ENCODE assay signal across 8 mouse cellular contexts in genomic region chr17:24168590-24169277, GRCm38 (mm10). TPM values are rescaled to one million over a fixed set of nuclear protein-coding genes. Genes with fewer than 3 reads are reported as not detected.
DNase-seq lines count a peak whose midpoint lies in the region; ATAC-seq and TF ChIP-seq lines count a peak whose summit lies in the region.

No protein-coding gene starts in this region.

- peak; percentile 59 for ATAC-seq in intestine, embryonic 14.5 days (replicated peaks; ENCODE audit: low FRiP score, low TSS enrichment, low read depth)
- peak; percentile 59; the same call in 1 of the 2 replicates for ATAC-seq in limb, embryonic 11.5 days (ENCODE audit: insufficient number of reproducible peaks, low FRiP score, low TSS enrichment, low read depth)
- peak; percentile 64 for ATAC-seq in midbrain, embryonic 12.5 days (ENCODE audit: low FRiP score, low read depth)

- peaks cover 31% of the 10 kb centered on the region for H3K36me3 ChIP-seq in intestine, embryonic 14.5 days (ENCODE audit: control insufficient read depth, insufficient read depth, low read length)
- peaks cover 11% of the 10 kb centered on the region; the same call in 1 of the 2 replicates for H3K36me3 ChIP-seq in limb, embryonic 11.5 days (ENCODE audit: control insufficient read depth, insufficient read depth, low read length)
- peaks cover 20% of the 10 kb centered on the region for H3K36me3 ChIP-seq in midbrain, embryonic 12.5 days
- peaks cover 1% of the 10 kb centered on the region; the same call in 1 of the 2 replicates for H3K36me3 ChIP-seq in spleen, adult 2 months (ENCODE audit: control insufficient read depth, insufficient read depth, low read length)

- intact Hi-C loops in gastrocnemius, postnatal 14 days (cut with DNase I; ENCODE audit: low total_unique reads) = no loop called here

- peak overlapping the region; percentile 84 for H3K9ac ChIP-seq in intestine, embryonic 14.5 days (ENCODE audit: low read length)
- H3K9ac ChIP-seq in limb, embryonic 11.5 days (ENCODE audit: low read length) = peak overlapping the region; percentile 95
- peak overlapping the region; percentile 94 for H3K9ac ChIP-seq in midbrain, embryonic 12.5 days (replicated peaks)

- no peaks in the 10 kb centered on the region for H3K27me3 ChIP-seq in intestine, embryonic 14.5 days (replicated peaks; ENCODE audit: control insufficient read depth, insufficient read depth, low read length)
- no peaks in the 10 kb centered on the region for H3K27me3 ChIP-seq in limb, embryonic 11.5 days (ENCODE audit: control insufficient read depth, insufficient read depth, low read length)
- H3K27me3 ChIP-seq in midbrain, embryonic 12.5 days = no peaks in the 10 kb centered on the region
- no peaks in the 10 kb centered on the region for H3K27me3 ChIP-seq in spleen, adult 2 months (ENCODE audit: control insufficient read depth, insufficient read depth, low read length)

- H3K4me1 ChIP-seq in intestine, embryonic 14.5 days (replicated peaks; ENCODE audit: control insufficient read depth, insufficient read depth, low read length) = peaks cover 13% of the 10 kb centered on the region
- peaks cover 11% of the 10 kb centered on the region for H3K4me1 ChIP-seq in limb, embryonic 11.5 days (ENCODE audit: control insufficient read depth, insufficient read depth, low read length)
- H3K4me1 ChIP-seq in midbrain, embryonic 12.5 days = peaks cover 23% of the 10 kb centered on the region
- H3K4me1 ChIP-seq in spleen, adult 2 months (ENCODE audit: control insufficient read depth, insufficient read depth, insufficient read length) = peaks cover 6% of the 10 kb centered on the region; the same call in 1 of the 2 replicates

- H3K9me3 ChIP-seq in intestine, embryonic 14.5 days (ENCODE audit: control insufficient read depth, low read length) = no peaks in the 10 kb centered on the region
- no peaks in the 10 kb centered on the region for H3K9me3 ChIP-seq in limb, embryonic 11.5 days (ENCODE audit: control insufficient read depth, low read length)
- H3K9me3 ChIP-seq in midbrain, embryonic 12.5 days = no peaks in the 10 kb centered on the region

- TF ChIP-seq POLR2A in spleen, adult 2 months (IDR thresholded peaks at IDR 0.05; ENCODE audit: low read depth, low read length) = no peak

- H3K27ac ChIP-seq in intestine, embryonic 14.5 days (ENCODE audit: low read depth) = peak overlapping the region; percentile 94
- peak overlapping the region; percentile 93 for H3K27ac ChIP-seq in limb, embryonic 11.5 days (replicated peaks; ENCODE audit: low read depth, low read length)
- peak overlapping the region; percentile 97 for H3K27ac ChIP-seq in midbrain, embryonic 12.5 days (replicated peaks)
- H3K27ac ChIP-seq in spleen, adult 2 months (ENCODE audit: insufficient read depth, low read length) = peak overlapping the region; percentile 98

- WGBS in intestine, embryonic 14.5 days = under 1% methylated on average over 38 of the region's 41 CpGs
- under 1% methylated on average over 41 of the region's 41 CpGs for WGBS in limb, embryonic 11.5 days
- under 1% methylated on average over 37 of the region's 41 CpGs for WGBS in midbrain, embryonic 12.5 days
- WGBS in spleen, adult 2 months = under 1% methylated on average over 40 of the region's 41 CpGs

- H3K4me2 ChIP-seq in intestine, embryonic 14.5 days (ENCODE audit: low read length) = peak overlapping the region; percentile 88
- peak overlapping the region; percentile 86 for H3K4me2 ChIP-seq in limb, embryonic 11.5 days (ENCODE audit: low read depth, severe bottlenecking)
- peak overlapping the region; percentile 89 for H3K4me2 ChIP-seq in midbrain, embryonic 12.5 days (replicated peaks)

- H3K4me3 ChIP-seq in intestine, embryonic 14.5 days (ENCODE audit: low read depth, low read length) = peak overlapping the region; percentile 74
- peak overlapping the region; percentile 91 for H3K4me3 ChIP-seq in limb, embryonic 11.5 days (ENCODE audit: low read depth, low read length)
- H3K4me3 ChIP-seq in midbrain, embryonic 12.5 days = peak overlapping the region; percentile 95
- H3K4me3 ChIP-seq in spleen, adult 2 months (ENCODE audit: extremely low read depth, insufficient read depth, insufficient read length) = peak overlapping the region; percentile 80

- DNase-seq in urinary bladder, adult 18-20 months (ENCODE audit: low spot score in 2 of 2) = peak; percentile 40 to 53
- DNase-seq in urinary bladder, adult 2 months (ENCODE audit: low spot score) = no peak
- peak; percentile 67 for DNase-seq in embryo, embryonic 10.5 days (ENCODE audit: low spot score)
- DNase-seq in gastrocnemius, postnatal 14 days = peak; percentile 49
- DNase-seq in intestine, embryonic 14.5 days (ENCODE audit: low spot score) = peak; percentile 89
- DNase-seq in limb, embryonic 11.5 days (ENCODE audit: low spot score) = peak; percentile 78
- DNase-seq in spleen, adult 2 months (ENCODE audit: low read depth in 1 of 2, low spot score in 2 of 2) = peak; percentile 56 to 73

- TF ChIP-seq CTCF in spleen, adult 2 months (IDR thresholded peaks at IDR 0.05; ENCODE audit: extremely low read depth, insufficient read depth, insufficient read length, insufficient replicate concordance) = no peak

RNA-seq across cellular contexts. Expression of gene Atp6v0c, which starts 0.8 kb away (rescaled TPM):
- polyA plus RNA-seq in urinary bladder, adult 2 months (2012; rRNA removed) = 460 and 497 TPM in 2 replicates
- total RNA-seq in gastrocnemius, postnatal 14 days (2021) = 100 to 1,000 TPM; 167 to 178 TPM
- polyA plus RNA-seq in intestine, embryonic 14.5 days (2014; fragmentation: Nextera tagmentation; extraction: Ambion mirVana) = 556 and 564 TPM in 2 replicates
- polyA plus RNA-seq in limb, embryonic 11.5 days (2014; fragmentation: Nextera tagmentation; extraction: Ambion mirVana) = 391 and 434 TPM in 2 replicates
- polyA plus RNA-seq in midbrain, embryonic 12.5 days (2016; fragmentation: Nextera tagmentation; extraction: Ambion mirVana) = 512 and 518 TPM in 2 replicates
- polyA plus RNA-seq in spleen, adult 2 months (2012; rRNA removed) = 481 and 571 TPM in 2 replicates

RNA-seq across cellular contexts. Expression of gene Amdhd2, which starts 5.2 kb away (rescaled TPM):
- polyA plus RNA-seq in urinary bladder, adult 2 months (2012; rRNA removed) = 24.7 and 29.2 TPM in 2 replicates
- total RNA-seq in gastrocnemius, postnatal 14 days (2021) = 10 to 100 TPM in 1 of 2 experiments, 1 to 10 TPM in 1; 9.5 to 13.5 TPM
- polyA plus RNA-seq in intestine, embryonic 14.5 days (2014; fragmentation: Nextera tagmentation; extraction: Ambion mirVana) = 27.1 and 28.0 TPM in 2 replicates
- polyA plus RNA-seq in limb, embryonic 11.5 days (2014; fragmentation: Nextera tagmentation; extraction: Ambion mirVana) = 32.6 and 37.8 TPM in 2 replicates
- 31.5 and 32.9 TPM in 2 replicates for polyA plus RNA-seq in midbrain, embryonic 12.5 days (2016; fragmentation: Nextera tagmentation; extraction: Ambion mirVana)
- 41.5 and 44.8 TPM in 2 replicates for polyA plus RNA-seq in spleen, adult 2 months (2012; rRNA removed)

RNA-seq across cellular contexts. Expression of gene Pdpk1, which starts 18.0 kb away (rescaled TPM):
- polyA plus RNA-seq in urinary bladder, adult 2 months (2012; rRNA removed) = 20.2 and 20.8 TPM in 2 replicates
- total RNA-seq in gastrocnemius, postnatal 14 days (2021) = 10 to 100 TPM; 39.5 to 41.3 TPM
- polyA plus RNA-seq in intestine, embryonic 14.5 days (2014; fragmentation: Nextera tagmentation; extraction: Ambion mirVana) = 35.3 and 39.2 TPM in 2 replicates
- 35.5 and 36.5 TPM in 2 replicates for polyA plus RNA-seq in limb, embryonic 11.5 days (2014; fragmentation: Nextera tagmentation; extraction: Ambion mirVana)
- polyA plus RNA-seq in midbrain, embryonic 12.5 days (2016; fragmentation: Nextera tagmentation; extraction: Ambion mirVana) = 53.5 and 56.2 TPM in 2 replicates
- 12.4 and 16.0 TPM in 2 replicates for polyA plus RNA-seq in spleen, adult 2 months (2012; rRNA removed)

RNA-seq across cellular contexts. Expression of gene Tbc1d24, which starts 36.6 kb away (rescaled TPM):
- 7.6 and 7.9 TPM in 2 replicates for polyA plus RNA-seq in urinary bladder, adult 2 months (2012; rRNA removed)
- 1 to 10 TPM; 3.4 to 3.5 TPM for total RNA-seq in gastrocnemius, postnatal 14 days (2021)
- polyA plus RNA-seq in intestine, embryonic 14.5 days (2014; fragmentation: Nextera tagmentation; extraction: Ambion mirVana) = 4.8 and 5.8 TPM in 2 replicates
- polyA plus RNA-seq in limb, embryonic 11.5 days (2014; fragmentation: Nextera tagmentation; extraction: Ambion mirVana) = 5.0 and 5.2 TPM in 2 replicates
- polyA plus RNA-seq in midbrain, embryonic 12.5 days (2016; fragmentation: Nextera tagmentation; extraction: Ambion mirVana) = 14.2 and 14.8 TPM in 2 replicates
- 5.9 and 6.8 TPM in 2 replicates for polyA plus RNA-seq in spleen, adult 2 months (2012; rRNA removed)

RNA-seq across cellular contexts. Expression of gene Ntn3, which starts 40.6 kb away (rescaled TPM):
- polyA plus RNA-seq in urinary bladder, adult 2 months (2012; rRNA removed) = 0.88 and 1.0 TPM in 2 replicates
- 1 to 10 TPM in 1 of 2 experiments, under 1 TPM in 1; 0.86 to 1.1 TPM for total RNA-seq in gastrocnemius, postnatal 14 days (2021)
- 7.8 and 8.7 TPM in 2 replicates for polyA plus RNA-seq in intestine, embryonic 14.5 days (2014; fragmentation: Nextera tagmentation; extraction: Ambion mirVana)
- polyA plus RNA-seq in limb, embryonic 11.5 days (2014; fragmentation: Nextera tagmentation; extraction: Ambion mirVana) = 9.2 and 9.5 TPM in 2 replicates
- polyA plus RNA-seq in midbrain, embryonic 12.5 days (2016; fragmentation: Nextera tagmentation; extraction: Ambion mirVana) = 6.9 and 7.0 TPM in 2 replicates
- 0.82 and 1.4 TPM in 2 replicates for polyA plus RNA-seq in spleen, adult 2 months (2012; rRNA removed)
